Mouse (Mus musculus): ENCODE data around the gene Alkbh6.

GRCm38 (mm10) chr7:30346635-30347379 lies 38.3 kb downstream of the Alkbh6 start:
- TF ChIP-seq TAL1 (IDR thresholded peaks at IDR 0.05; ENCODE audit: low read length), result no peak
- TF ChIP-seq GATA1 (IDR thresholded peaks at IDR 0.05; ENCODE audit: low read length), result no peak

All from erythroblast, embryonic 14.5 days (primary cell).